Mouse (Mus musculus) forebrain, embryonic 13.5 days (tissue): ENCODE data around the gene Tbc1d20. TPM values are rescaled to one million over a fixed set of nuclear protein-coding genes. Genes with fewer than 3 reads are reported as not detected.

ENCODE experiments used
- polyA plus RNA-seq: library from polyadenylated mRNA; unstranded; fragments of >200 nt; fragmentation: Nextera tagmentation; extraction: Ambion mirVana; gene quantifications from 2 replicates; pipeline ENCODE4 v1.2.1, GENCODE M21; 2015

Tbc1d20 gene
- polyA plus RNA-seq, 1 experiment from 2014 or later: 29.5 TPM

Other genes with a start within 250 kb of the Tbc1d20 start
- 17.5 and 19.9 TPM in 2 replicates for gene Scrt2, start 212.3 kb upstream of the Tbc1d20 start, polyA plus RNA-seq
- 10.3 and 10.7 TPM in 2 replicates for gene Srxn1, start 188.3 kb upstream of the Tbc1d20 start, polyA plus RNA-seq
- 1.4 and 1.8 TPM in 2 replicates for gene Tcf15, start 150.3 kb upstream of the Tbc1d20 start, polyA plus RNA-seq
- 137 and 142 TPM in 2 replicates for gene Csnk2a1, start 67.0 kb upstream of the Tbc1d20 start, polyA plus RNA-seq
- gene Rbck1, start 38.8 kb downstream of the Tbc1d20 start, polyA plus RNA-seq: 88.4 and 97.6 TPM in 2 replicates
- gene Trib3, start 50.2 kb downstream of the Tbc1d20 start, polyA plus RNA-seq: 0.79 and 0.97 TPM in 2 replicates
- 11.8 and 16.4 TPM in 2 replicates for gene Nrsn2, start 82.8 kb downstream of the Tbc1d20 start, polyA plus RNA-seq
- gene Sox12, start 104.2 kb downstream of the Tbc1d20 start, polyA plus RNA-seq: 15.8 and 17.6 TPM in 2 replicates
- 25.3 and 25.9 TPM in 2 replicates for gene Zcchc3, start 121.2 kb downstream of the Tbc1d20 start, polyA plus RNA-seq
- gene 6820408C15Rik, start 121.8 kb downstream of the Tbc1d20 start, polyA plus RNA-seq: 1.6 and 2.6 TPM in 2 replicates
- not detected in 2 replicates for gene Defb23, start 170.8 kb downstream of the Tbc1d20 start, polyA plus RNA-seq
- not detected in 2 replicates for gene Defb20, start 183.2 kb downstream of the Tbc1d20 start, polyA plus RNA-seq
- not detected in 2 replicates for gene Defb22, start 196.3 kb downstream of the Tbc1d20 start, polyA plus RNA-seq
- not detected in 2 replicates for gene Defb26, start 217.9 kb downstream of the Tbc1d20 start, polyA plus RNA-seq
- gene Defb28, start 224.4 kb downstream of the Tbc1d20 start, polyA plus RNA-seq: not detected in 2 replicates
- gene Defb29, start 246.3 kb downstream of the Tbc1d20 start, polyA plus RNA-seq: not detected in 2 replicates